Mouse (Mus musculus): ENCODE measurements at regions not wholly inside any gene's neighbourhood (a gene's known extent, or its start where the extent isn't known, plus 50 kb on each side); places are given as distances from the start of the nearest gene placed in this dataset.

- intact Hi-C loops (cut with DNase I): loop anchor here (10.0 kb wide), 1 partner anchor 620 kb away; no protein-coding TSS in a partner anchor
- DNase-seq: no peak
Observed at GRCm38 (mm10) chr2:144895254-144895653, 71.8 kb downstream of the Scp2d1 start.

DNA sequence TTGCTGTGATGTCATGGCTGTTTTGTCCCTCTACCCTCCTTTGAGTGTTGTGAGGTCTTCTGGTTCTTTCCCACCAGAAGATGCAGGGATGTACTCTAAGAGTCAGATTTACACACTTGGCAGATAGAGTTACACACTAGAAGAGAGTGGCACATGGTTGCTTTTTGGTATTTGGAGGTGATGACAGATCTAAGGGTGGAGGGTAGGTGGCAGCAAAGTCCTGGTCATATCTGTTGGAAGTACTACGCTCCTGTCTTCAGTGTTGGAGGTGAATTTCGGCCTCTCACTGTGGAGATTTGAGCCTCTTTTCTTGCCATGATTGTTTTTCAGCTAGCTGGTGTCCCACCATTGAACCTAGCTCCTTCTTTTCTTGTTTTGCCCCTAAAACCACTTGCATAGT, 73.0 kb downstream of the Scp2d1 start:
- intact Hi-C loops (cut with DNase I): loop anchor here (10.0 kb wide), 1 partner anchor 618 kb away; no protein-coding TSS in a partner anchor
- no peak for DNase-seq

GRCm38 (mm10) chr2:144906786-144907185, 83.3 kb downstream of the Scp2d1 start:
- intact Hi-C loops (cut with DNase I): no loop called here
- DNase-seq: no peak

GRCm38 (mm10) chr2:144945840-144946239, 122.4 kb downstream of the Scp2d1 start:
- intact Hi-C loops (cut with DNase I): no loop called here

GRCm38 (mm10) chr2:144946468-144946867, 123.0 kb downstream of the Scp2d1 start:
- DNase-seq: no peak
- intact Hi-C loops (cut with DNase I): no loop called here

More at GRCm38 (mm10) chr2:144945840-144946239, 122.4 kb downstream of the Scp2d1 start:
- no peak for DNase-seq

GRCm38 (mm10) chr2:144949232-144949631, 125.8 kb downstream of the Scp2d1 start:
- intact Hi-C loops (cut with DNase I): no loop called here
- DNase-seq: no peak
